Mouse (Mus musculus) yolk sac, embryonic 10.5 days (tissue): ENCODE data around the gene Dlgap1.
"Not testable (repeated sequence)": the region's sequence is repeated elsewhere in the genome, so short reads cannot be mapped to it uniquely, and the experiment has no call there.

Experiments used
- DNase-seq: peaks from one replicate; pipeline ENCODE4 v3.0.0-alpha.2; 2017; ENCODE audit warnings: low spot score

Dlgap1 gene

GRCm38 (mm10) chr17:70527101-70527500, 558.2 kb downstream of the Dlgap1 start:
- DNase-seq: no peak

GRCm38 (mm10) chr17:70528196-70529187, 559.6 kb downstream of the Dlgap1 start:
- DNase-seq: no peak

GRCm38 (mm10) chr17:70534321-70534720, 565.4 kb downstream of the Dlgap1 start:
- no peak for DNase-seq

- no peak for DNase-seq
Measured at GRCm38 (mm10) chr17:70541816-70542215, 572.9 kb downstream of the Dlgap1 start.

- no peak for DNase-seq
Measured at GRCm38 (mm10) chr17:70550793-70551192, 581.9 kb downstream of the Dlgap1 start.

GRCm38 (mm10) chr17:70561547-70561946, 592.7 kb downstream of the Dlgap1 start:
- DNase-seq: no peak

- no peak for DNase-seq
Measured at GRCm38 (mm10) chr17:70570848-70571247, 602.0 kb downstream of the Dlgap1 start.

- DNase-seq: no peak
Measured at GRCm38 (mm10) chr17:70583042-70583441, 614.2 kb downstream of the Dlgap1 start.

- DNase-seq: no peak
Measured at GRCm38 (mm10) chr17:70586735-70587425, 618.0 kb downstream of the Dlgap1 start.

GRCm38 (mm10) chr17:70587975-70588630, 619.2 kb downstream of the Dlgap1 start:
- DNase-seq: not testable (repeated sequence)

GRCm38 (mm10) chr17:70588691-70589090, 619.8 kb downstream of the Dlgap1 start:
- no peak for DNase-seq

GRCm38 (mm10) chr17:70589140-70589539, 620.3 kb downstream of the Dlgap1 start:
- DNase-seq: no peak

GRCm38 (mm10) chr17:70590506-70590905, 621.6 kb downstream of the Dlgap1 start:
- DNase-seq: no peak

- no peak for DNase-seq
Measured at GRCm38 (mm10) chr17:70594277-70594676, 625.4 kb downstream of the Dlgap1 start.

GRCm38 (mm10) chr17:70596326-70596725, 627.5 kb downstream of the Dlgap1 start:
- DNase-seq: no peak

- no peak for DNase-seq
Measured at GRCm38 (mm10) chr17:70600462-70600861, 631.6 kb downstream of the Dlgap1 start.

- DNase-seq: no peak
Measured at GRCm38 (mm10) chr17:70602051-70602450, 633.2 kb downstream of the Dlgap1 start.

- no peak for DNase-seq
Measured at GRCm38 (mm10) chr17:70605659-70606058, 636.8 kb downstream of the Dlgap1 start.

- no peak for DNase-seq
Measured at GRCm38 (mm10) chr17:70612171-70612570, 643.3 kb downstream of the Dlgap1 start.

GRCm38 (mm10) chr17:70613897-70614296, 645.0 kb downstream of the Dlgap1 start:
- no peak for DNase-seq

GRCm38 (mm10) chr17:70614407-70615060, 645.7 kb downstream of the Dlgap1 start:
- no peak for DNase-seq

- no peak for DNase-seq
Measured at GRCm38 (mm10) chr17:70622493-70622892, 653.6 kb downstream of the Dlgap1 start.
